Mouse (Mus musculus): ENCODE measurements around the gene Spdl1. TPM values are rescaled to one million over a fixed set of nuclear protein-coding genes. Genes with fewer than 3 reads are reported as not detected.

Spdl1 gene
- polyA plus RNA-seq (2015; fragmentation: Nextera tagmentation; extraction: Ambion mirVana): 5.9 and 6.5 TPM in 2 replicates

GRCm38 (mm10) chr11:34833318-34834086 is at the start of gene Spdl1:
Spdl1 (minus strand) TSS chr11:34833641.

GRCm38 (mm10) chr11:34783587-34784043 is 49.8 kb downstream of the Spdl1 start, which contains the start of gene Dock2:
Dock2 (minus strand) TSS chr11:34783892.

Other genes starting within 250 kb of the Spdl1 start
- 1.2 and 1.4 TPM in 2 replicates for gene Dock2, start 49.7 kb downstream of the Spdl1 start, polyA plus RNA-seq (2015; fragmentation: Nextera tagmentation; extraction: Ambion mirVana)